Mouse (Mus musculus): ENCODE measurements around the gene Ifitm2.

GRCm38 (mm10) chr7:140920418-140921029 is 35.3 kb downstream of the Ifitm2 start, which contains the start of gene Nlrp6:
- TF ChIP-seq CTCF (IDR thresholded peaks at IDR 0.05; ENCODE audit: low read depth) (no peak), EP300 (optimal IDR thresholded peaks at IDR 0.05) (no peak)
